ENCODE assay signal across 10 mouse cellular contexts in genomic region chr4:57860204-57860611, GRCm38 (mm10). TPM values are rescaled to one million over a fixed set of nuclear protein-coding genes. Genes with fewer than 3 reads are reported as not detected.
A peak's percentile ranks its signal among the peaks of the same experiment; 100 is the strongest.
DNase-seq lines count a peak whose midpoint lies in the region; TF ChIP-seq lines count a peak whose summit lies in the region.
"Had no signal": no experiment of that assay in that cellular context is flagged by ENCODE, and none has a peak within 500 bp of the region (broad histone marks: within the 10 kb centered on the region; RNA-seq: fewer than 3 reads in every experiment).

No protein-coding gene starts in this region.

- TF ChIP-seq POLR2A in thymus, adult 2 months (IDR thresholded peaks at IDR 0.05; ENCODE audit: control insufficient read depth, extremely low read depth, insufficient read depth, low read length, poor library complexity), result no peak

- H3K27me3 ChIP-seq in thymus, adult 2 months (ENCODE audit: control insufficient read depth, insufficient read depth, low read length), result no peaks in the 10 kb centered on the region
- H3K27me3 ChIP-seq: limb, embryonic 12.5 days had no signal

- H3K36me3 ChIP-seq in thymus, adult 2 months (ENCODE audit: control insufficient read depth, insufficient read depth, low read length), result peaks cover 21% of the 10 kb centered on the region

- no peak overlapping the region for H3K27ac ChIP-seq in thymus, adult 2 months (ENCODE audit: control insufficient read depth, insufficient read depth, low read length)
- H3K27ac ChIP-seq: limb, embryonic 12.5 days had no signal

- H3K4me3 ChIP-seq in thymus, adult 2 months (ENCODE audit: control insufficient read depth, insufficient read depth, low read length), result no peak overlapping the region
- H3K4me3 ChIP-seq: limb, embryonic 12.5 days had no signal

- 73% methylated on average over 6 of the region's 6 CpGs for WGBS in thymus, adult 2 months

- TF ChIP-seq CTCF in thymus, adult 2 months (IDR thresholded peaks at IDR 0.05; ENCODE audit: borderline replicate concordance, control insufficient read depth, extremely low read depth, insufficient read depth, low read length, poor library complexity), result no peak

- no peaks in the 10 kb centered on the region for H3K4me1 ChIP-seq in thymus, adult 2 months (replicated peaks; ENCODE audit: control insufficient read depth, insufficient read depth, low read length)

- DNase-seq in adrenal gland, adult (ENCODE audit: inconsistent age in 2 of 2, low spot score in 1 of 2), result peak; percentile 44 to 68
- DNase-seq in adrenal gland, postnatal 25 days, result no peak
- DNase-seq in testis, postnatal 10 days (ENCODE audit: low spot score), result peak; percentile 34
- no peak for DNase-seq in testis, postnatal 14 days (ENCODE audit: low spot score)
- peak; percentile 65 for DNase-seq in kidney, postnatal 14 days
- no peak for DNase-seq in thymus, adult 2 months
- DNase-seq in cerebellum, postnatal 25 days, result no peak
- no peak for DNase-seq in layer of hippocampus, postnatal 14 days (ENCODE audit: low spot score in 2 of 2)
- DNase-seq: spleen, adult 18-20 months had no signal

RNA-seq across cellular contexts. Expression of gene D630039A03Rik, which starts 55.9 kb away (rescaled TPM):
- 9.2 and 10.0 TPM in 2 replicates for total RNA-seq in adrenal gland, postnatal 25 days (2021)
- polyA plus RNA-seq in thymus, adult 2 months (2012; rRNA removed), result 0.14 and 0.26 TPM in 2 replicates
- total RNA-seq in layer of hippocampus, postnatal 14 days (2021), result under 1 TPM; 0.26 to 0.48 TPM

Comparison
In these comparisons a context has a peak if more than half of its experiments do, and no peak if none do; other contexts are left out.
1. DNase-seq: peak in adrenal gland, adult (2 of 2), testis, postnatal 10 days (single experiment) and kidney, postnatal 14 days (single experiment); none in adrenal gland, postnatal 25 days (single experiment), testis, postnatal 14 days (single experiment), thymus, adult 2 months (single experiment), cerebellum, postnatal 25 days (0 of 2) and layer of hippocampus, postnatal 14 days (0 of 2).